Mouse (Mus musculus): ENCODE measurements around the gene Fkbp15.

- no peak for TF ChIP-seq CTCF (IDR thresholded peaks at IDR 0.05; ENCODE audit: extremely low read depth, insufficient read length, insufficient replicate concordance, low read depth, low read length)
- no peak for TF ChIP-seq POLR2A (IDR thresholded peaks at IDR 0.05; ENCODE audit: low read depth, low read length)
Measured at GRCm38 (mm10) chr4:62314516-62314915, 45.8 kb downstream of the Fkbp15 start.

All from small intestine, adult 2 months (tissue).